Mouse (Mus musculus) cerebellum, postnatal 36 days (tissue): ENCODE data around the gene Rnf220.

Experiments
- DNase-seq, 2 experiments: peaks; one replicate each; pipeline ENCODE4 v3.0.0; 2021 to 2022; ENCODE audit warnings: mixed read lengths in 2 of 2

Rnf220 gene

DNA sequence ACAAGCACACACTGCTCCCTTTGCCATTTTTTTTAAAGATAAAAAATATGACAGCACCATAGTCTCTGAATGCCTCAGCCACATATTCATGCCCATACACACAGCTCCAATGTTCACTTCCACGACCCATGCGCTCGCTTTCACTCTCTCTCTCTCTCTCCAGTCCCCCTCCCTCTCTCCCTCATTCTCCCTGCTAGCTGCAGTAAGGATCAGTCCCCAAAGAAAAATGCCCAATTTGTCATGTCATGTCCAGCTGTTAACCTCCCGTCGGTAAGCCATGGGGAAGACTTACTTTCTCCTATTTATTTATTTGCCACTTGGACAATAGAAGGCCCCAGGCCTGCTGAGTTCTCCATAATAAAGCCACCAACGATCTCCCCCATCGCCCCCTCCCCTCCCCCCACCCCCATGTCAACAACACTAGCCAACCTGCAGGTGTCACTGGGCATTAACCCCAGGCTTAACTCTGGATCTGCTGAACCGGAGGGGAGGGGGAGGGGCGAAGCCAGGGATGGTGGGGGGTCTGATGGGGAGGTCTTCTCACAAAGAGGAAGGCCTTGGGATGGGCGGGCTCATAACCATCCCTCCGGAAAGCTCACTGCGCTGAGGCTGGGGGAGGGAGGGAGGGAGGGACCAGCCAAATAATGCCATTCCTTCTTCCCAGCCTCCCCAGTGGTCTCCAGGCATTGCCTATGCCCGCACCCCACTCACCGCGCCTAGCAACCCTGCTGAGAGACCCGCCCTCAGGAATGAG lies 123.4 kb downstream of the Rnf220 start:
- DNase-seq: no peak

DNA sequence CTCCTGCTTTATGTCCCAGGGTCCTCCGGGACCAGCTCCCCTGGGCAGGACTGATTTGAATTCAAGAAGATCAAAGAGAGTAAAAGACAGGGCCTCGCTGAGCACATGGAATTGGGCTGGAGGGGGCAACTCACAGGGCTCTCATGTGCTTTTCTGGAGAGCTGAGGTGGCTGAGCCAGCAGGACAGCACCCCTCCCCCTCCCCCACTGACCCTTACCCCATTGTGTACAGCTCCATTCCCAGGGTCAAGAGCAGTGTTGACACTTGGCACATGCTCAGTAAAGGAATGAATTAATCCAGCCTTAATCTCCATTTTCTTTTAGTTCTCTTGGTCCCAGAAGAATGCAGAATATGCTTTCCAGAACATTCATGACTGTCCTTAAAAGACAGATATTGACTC lies 125.0 kb downstream of the Rnf220 start:
- DNase-seq: no peak

GRCm38 (mm10) chr4:117370354-117370753 lies 126.5 kb downstream of the Rnf220 start:
- DNase-seq: no peak

DNA sequence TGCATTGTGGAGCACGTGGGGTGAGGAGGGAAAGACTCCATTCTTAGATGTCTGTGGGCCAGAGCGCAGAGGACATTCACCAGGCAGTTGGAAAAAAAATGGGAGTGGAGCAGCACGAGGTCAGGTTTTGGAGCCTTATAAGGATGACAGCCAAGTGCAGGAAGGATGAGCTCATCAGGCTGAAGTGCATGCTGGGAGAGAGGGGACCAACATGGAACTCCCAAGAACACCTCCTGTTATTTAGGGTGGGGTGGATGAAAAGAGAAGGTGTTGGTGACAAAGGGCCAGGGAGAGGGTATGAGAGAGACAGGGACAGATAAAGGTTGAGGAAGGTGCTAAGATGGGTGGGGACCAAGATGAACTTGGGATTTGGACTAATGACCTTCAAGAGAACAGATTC lies 127.3 kb downstream of the Rnf220 start:
- DNase-seq: no peak

GRCm38 (mm10) chr4:117367365-117367764 lies 129.5 kb downstream of the Rnf220 start:
- no peak for DNase-seq

GRCm38 (mm10) chr4:117362085-117362484 lies 134.8 kb downstream of the Rnf220 start:
- DNase-seq: no peak

DNA sequence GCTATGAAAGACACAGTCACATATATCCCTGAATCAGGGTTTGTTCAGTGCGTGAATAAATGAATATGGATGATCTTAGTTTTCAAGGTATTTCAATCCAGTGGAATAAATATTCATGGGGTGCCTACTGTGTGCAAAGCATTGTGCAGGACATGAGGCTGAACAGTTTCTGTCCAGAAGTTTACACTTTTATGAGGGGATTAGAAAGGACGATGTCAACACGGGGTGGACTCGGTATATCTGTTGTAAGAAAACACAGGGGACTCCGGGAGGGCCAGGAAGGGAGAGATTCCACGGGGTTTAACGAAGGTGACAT lies 135.3 kb downstream of the Rnf220 start:
- no peak for DNase-seq

GRCm38 (mm10) chr4:117360713-117361557 lies 135.9 kb downstream of the Rnf220 start:
- DNase-seq: no peak

DNA sequence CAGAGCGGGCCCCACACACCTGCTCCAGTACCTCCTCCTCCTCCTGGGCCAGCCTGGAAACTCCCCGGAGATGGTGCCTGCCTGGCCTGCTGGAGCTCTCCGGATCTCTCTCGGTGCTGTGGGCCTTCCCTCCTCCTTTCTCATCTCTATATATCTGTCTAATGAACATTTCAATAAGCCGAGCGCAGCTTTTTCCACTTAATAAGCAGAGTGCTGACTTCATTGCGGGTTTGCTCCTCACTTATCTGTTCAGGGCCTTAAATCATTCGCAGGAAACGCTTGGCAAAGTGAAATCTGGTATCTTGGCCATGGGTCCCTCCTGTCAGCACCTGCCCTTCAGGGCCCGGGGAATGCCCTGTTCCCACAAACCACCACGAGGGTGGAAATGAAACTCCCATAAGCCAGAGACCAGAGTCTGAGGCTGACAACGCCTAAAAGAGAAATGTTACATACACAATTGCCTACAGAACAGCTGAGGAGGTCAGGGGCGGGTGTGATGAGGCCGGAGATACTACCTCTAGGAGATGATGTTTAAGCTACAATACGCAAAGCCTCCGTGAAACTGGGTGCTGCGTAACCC lies 137.0 kb downstream of the Rnf220 start:
- no peak for DNase-seq

- DNase-seq: no peak
Observed at GRCm38 (mm10) chr4:117357917-117358316, 138.9 kb downstream of the Rnf220 start.

- no peak for DNase-seq
Observed at GRCm38 (mm10) chr4:117357104-117357503, 139.7 kb downstream of the Rnf220 start.

DNA sequence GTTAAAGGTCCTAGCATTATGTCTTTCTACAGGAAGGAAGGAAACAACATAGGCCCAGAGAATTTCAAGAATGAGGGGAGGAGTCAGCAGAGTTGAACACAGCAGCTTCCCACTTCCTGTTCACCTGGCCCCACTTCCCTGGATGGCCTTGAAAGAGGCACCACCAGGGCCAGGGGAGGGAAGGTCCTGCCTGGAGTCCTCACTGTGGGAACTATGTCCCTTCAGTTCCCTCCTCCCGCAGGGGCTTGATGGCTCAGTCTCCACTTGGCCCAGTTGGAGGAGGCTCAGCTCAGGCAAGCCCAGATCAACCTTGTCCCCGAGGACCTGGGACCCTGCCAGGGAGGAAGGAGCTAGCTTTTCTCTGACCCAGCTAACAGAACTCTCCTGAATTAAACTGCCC lies 140.6 kb downstream of the Rnf220 start:
- DNase-seq: no peak

GRCm38 (mm10) chr4:117354651-117355050 lies 142.2 kb downstream of the Rnf220 start:
- DNase-seq: no peak

DNA sequence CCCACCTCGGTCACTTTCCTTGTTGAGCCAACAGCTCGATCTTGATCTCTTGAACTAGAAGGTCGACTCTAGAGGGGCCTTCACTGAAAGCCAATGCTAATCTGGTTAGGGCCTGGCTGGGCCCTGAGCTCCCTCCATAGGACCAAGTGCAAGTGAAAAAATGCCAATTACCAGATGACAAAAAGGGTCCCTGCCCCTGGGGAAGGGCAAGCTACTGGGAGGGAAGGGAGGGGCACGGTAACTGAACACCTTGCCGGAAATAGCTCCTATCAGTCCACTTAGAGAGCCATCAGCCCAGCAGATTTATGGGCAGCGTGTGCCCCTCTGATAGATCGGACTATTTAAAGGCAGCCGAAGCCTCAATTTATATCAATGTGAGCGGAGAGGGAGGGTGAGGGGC lies 143.9 kb downstream of the Rnf220 start:
- no peak for DNase-seq

GRCm38 (mm10) chr4:117352071-117352470 lies 144.8 kb downstream of the Rnf220 start:
- no peak for DNase-seq

GRCm38 (mm10) chr4:117350139-117350693 lies 146.6 kb downstream of the Rnf220 start:
- DNase-seq: no peak

DNA sequence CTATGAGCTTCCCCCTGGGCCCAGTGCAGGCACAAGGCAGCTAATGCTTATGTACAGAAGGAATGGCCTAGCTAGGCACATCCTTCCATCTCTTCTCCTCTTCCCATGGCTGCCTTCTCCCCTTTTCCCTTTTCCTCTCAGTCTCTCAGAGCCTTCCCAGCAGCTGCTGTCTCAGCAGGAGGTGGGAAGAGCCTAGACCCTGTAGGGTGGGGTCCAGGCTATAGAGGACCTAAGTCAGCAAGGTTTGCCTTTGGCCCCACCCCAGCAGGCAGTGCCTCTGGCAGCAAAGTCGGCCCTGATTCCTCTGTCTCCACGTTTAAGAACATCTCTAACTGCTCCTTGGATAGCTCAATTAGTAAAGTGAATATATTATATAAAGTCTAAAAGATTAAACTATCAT lies 147.5 kb downstream of the Rnf220 start:
- no peak for DNase-seq

- DNase-seq: peak in 1 of 2 experiments; percentile 17
Observed at GRCm38 (mm10) chr4:117346025-117346424, 150.8 kb downstream of the Rnf220 start.

DNA sequence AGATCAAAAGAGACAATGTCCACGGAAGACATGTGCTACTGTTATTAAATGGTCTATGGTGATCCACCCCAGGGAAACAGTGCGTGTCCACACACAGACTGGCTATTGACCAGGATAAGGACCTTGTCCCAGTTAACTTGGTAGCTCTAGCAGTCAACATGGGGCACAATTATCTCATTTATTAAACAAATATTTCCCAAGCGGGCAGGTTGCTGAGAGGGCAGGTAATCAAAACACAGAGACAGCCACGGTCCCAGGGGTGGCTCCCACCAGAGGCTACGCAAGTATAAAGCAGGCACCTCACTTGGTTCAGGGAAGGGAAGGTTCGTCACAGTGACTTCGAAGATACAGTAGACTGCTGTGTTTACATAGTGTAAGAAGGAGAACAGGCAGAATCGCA lies 153.5 kb downstream of the Rnf220 start:
- no peak for DNase-seq

DNA sequence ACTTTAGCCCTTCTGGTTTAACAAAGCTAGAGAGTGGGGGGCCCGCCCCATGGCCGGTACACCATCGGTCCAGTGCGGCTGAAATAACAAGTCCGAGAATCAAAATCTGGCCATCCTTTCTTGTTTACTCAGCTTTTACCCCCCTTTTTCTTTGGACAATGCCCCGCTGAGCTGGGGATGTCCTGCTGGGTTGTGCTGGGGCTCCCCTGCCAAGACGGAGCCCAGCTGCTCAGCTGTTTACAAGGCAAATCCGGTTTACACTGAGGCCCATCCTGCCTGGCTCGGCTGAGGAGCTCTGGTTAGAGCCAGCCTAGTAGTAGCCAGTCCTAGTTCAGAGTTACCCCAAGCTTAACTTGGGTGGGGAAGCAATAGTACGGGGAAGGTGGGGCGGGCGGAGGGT lies 154.1 kb downstream of the Rnf220 start:
- DNase-seq: no peak

DNA sequence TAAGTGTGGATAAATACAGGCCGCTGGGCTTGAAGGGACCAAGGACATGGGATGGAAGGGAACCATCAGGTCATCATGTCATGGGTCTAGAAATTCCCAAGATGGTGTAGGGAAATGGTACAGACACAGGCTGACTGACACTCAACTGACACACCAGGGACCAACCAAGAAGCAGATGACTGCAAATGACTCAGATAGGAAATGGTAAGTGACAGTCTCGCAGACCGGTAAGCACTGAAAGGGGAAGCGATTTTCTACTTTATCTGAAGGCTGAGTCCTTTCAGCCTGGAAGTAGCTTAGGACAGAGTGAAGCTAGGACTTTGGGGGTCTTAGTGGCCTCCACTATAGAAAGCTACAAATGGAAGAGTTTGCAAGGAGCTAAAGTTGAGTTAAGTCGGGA lies 155.6 kb downstream of the Rnf220 start:
- DNase-seq: no peak

- DNase-seq: no peak
Observed at GRCm38 (mm10) chr4:117339796-117340195, 157.1 kb downstream of the Rnf220 start.

DNA sequence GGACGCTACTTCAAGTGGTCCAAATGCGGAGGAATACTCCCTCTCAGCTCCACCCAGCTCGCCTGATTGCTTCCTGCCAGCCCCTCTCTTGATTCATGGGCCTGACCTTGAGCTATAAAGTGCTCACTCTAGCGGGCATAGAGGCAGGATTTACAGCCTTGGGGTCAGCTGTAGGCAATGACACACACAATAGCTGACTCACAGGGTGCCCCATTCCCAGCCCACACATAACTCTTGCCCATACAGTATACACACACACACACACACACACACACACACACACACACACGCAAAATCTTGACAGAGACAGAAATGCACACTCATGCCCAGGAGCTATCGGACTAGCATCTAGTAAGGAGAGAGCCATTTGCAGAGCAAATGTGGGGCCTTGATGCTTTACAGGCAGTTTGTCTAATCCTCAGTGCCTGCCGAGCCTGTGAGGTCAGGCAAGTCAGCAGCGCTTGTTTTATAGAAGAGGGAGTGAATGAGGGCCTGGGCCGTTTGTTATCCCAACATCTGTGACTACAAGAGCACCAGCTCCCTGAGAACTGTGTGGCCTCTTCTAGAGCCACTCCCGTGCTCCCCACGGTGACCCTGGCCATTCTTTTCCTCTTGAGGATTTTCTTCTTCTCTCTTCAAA lies 165.9 kb downstream of the Rnf220 start:
- DNase-seq: no peak
